Mouse (Mus musculus) liver, embryonic 14.5 days (tissue): Measurements from ENCODE around the gene Fuca1.

Experiments
- CTCF ChIP-seq: IDR thresholded peaks from 2 replicates; pipeline ENCODE4 v1.5.1; 2016; ENCODE audit warnings: antibody characterized with exemption, low read depth, control low read depth
- EP300 ChIP-seq: IDR thresholded peaks from 2 replicates; pipeline ENCODE4 v1.6.1; 2016; ENCODE audit warnings: antibody characterized with exemption, low read depth

GRCm38 (mm10) chr4:135912835-135913234 lies 7.7 kb upstream of the Fuca1 start:
- TF ChIP-seq CTCF (no peak), EP300 (no peak)
